Mouse (Mus musculus) cerebellum, adult 2 months (tissue): ENCODE data around the gene Fbn1.

Source experiments
- CTCF ChIP-seq: fragments of 200-500 bp; IDR thresholded peaks from 2 replicates; pipeline ENCODE4 v1.5.1; 2011; ENCODE audit warnings: low read depth, mild to moderate bottlenecking, control low read depth, low read length, moderate library complexity, borderline replicate concordance; ENCODE audit not compliant: insufficient read depth
- POLR2A ChIP-seq: fragments of 200-500 bp; IDR thresholded peaks from 2 replicates; pipeline ENCODE4 v1.6.1; 2011; ENCODE audit warnings: low read length, control low read depth, borderline replicate concordance; ENCODE audit not compliant: insufficient read depth

GRCm38 (mm10) chr2:125298841-125299240 lies 209.0 kb downstream of the Fbn1 start:
- TF ChIP-seq CTCF, result no peak
- TF ChIP-seq POLR2A, result no peak
